Mouse (Mus musculus) CD4-positive, CD25-positive, alpha-beta regulatory T cell, adult 9 weeks (primary cell): ENCODE data around the gene Tor1b. TPM values are rescaled to one million over a fixed set of nuclear protein-coding genes. Genes with fewer than 3 reads are reported as not detected.

Source experiments
- polyA plus RNA-seq: library from polyadenylated mRNA; unstranded; fragments of 100-300 nt; shearing (Covaris generic); gene quantifications from one replicate; pipeline ENCODE4 v1.2.1, GENCODE M21; 2017

Gene Tor1b
- polyA plus RNA-seq: 24.8 TPM

GRCm38 (mm10) chr2:30952824-30953490 lies at the start of gene Tor1b:
TSS of gene Tor1b (plus strand) at chr2:30952959.

DNA sequence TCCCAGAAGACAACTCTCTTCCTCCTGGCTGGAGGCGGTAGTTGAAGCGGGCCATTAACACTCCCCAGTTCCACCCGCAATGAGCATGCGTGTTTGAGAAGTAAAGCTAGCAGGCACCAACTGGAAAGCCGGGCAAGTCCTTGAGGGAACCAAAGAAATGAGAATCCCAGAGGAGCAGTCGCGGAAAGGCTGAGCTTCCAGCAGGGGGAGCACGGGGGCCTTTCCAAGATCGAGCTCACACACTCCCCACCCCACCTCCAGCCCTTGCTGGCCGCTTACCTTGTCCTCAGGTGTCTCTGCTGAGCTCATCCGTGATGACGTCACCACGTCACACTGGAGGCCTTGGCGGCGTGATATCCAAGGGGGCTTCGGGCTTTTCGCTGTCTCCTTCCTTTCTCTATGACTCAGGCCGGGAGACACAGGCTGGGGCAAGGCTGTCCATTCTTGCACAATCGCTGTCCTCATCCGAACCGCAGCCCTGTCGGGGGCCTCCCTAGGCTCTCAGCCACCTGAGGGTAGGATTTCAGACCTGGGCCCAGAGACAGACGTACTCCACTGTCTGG lies 23.2 kb upstream of the Tor1b start, which contains the start of gene Ptges:
Ptges (minus strand) TSS at position 381 of the 563 bp plus-strand sequence.

DNA sequence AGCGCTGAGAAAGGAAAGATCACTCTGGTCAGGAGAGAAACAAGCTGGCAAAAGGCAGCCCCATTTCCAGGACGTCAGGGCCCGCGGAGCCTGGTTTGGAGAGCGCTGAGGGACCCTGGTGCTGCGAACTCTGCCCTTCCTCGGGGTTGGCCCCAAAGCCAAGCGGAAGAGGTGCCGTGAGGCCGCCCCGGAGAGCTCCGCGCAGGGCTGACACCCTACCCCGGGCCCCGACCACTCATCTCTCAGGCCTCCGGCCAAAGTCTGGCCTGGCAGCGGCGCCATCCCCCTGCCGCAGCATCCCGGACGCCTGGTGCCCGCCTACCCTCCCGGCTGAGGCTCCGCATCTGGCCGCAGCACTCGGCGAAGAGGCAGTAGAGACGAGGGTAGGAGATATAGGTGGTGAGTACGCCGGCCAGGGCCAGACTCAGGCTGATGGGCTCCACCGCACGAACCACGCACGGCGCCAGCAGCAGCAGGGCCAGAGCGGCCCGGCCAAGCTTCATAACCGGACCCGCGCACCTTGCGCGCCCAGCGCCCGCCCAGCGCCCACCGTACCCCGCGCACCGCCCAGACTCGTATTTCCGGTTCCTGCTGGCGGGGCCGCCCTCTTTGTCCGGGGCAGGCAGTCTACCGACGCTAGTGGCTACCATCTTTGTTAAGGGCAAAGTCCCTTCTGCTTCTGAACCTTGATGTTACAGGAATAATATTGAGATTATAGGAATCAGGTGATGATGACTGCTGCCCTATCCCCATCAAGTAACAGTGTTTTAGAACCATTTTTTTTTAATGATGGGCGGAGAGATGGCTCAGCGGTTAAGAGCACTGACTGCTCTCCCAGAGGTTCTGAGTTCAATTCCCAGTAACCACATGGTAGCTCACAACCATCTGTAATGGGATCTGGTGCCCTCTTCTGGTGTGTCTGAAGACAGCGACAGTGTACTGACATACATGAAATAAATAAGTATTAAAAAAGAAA lies 14.9 kb downstream of the Tor1b start, which contains the start of gene Tor1a:
Tor1a (minus strand) TSS at position 582 of the 976 bp plus-strand sequence.

GRCm38 (mm10) chr2:30981790-30982513 lies 29.2 kb downstream of the Tor1b start, which contains the start of the genes BC005624 and Usp20:
TSS of gene BC005624 (minus strand) at chr2:30982201.
TSS of gene Usp20 (plus strand) at chr2:30982279.

Other genes starting within 250 kb of the Tor1b start
- not detected for gene 1700001O22Rik, start 149.3 kb upstream of the Tor1b start, polyA plus RNA-seq
- gene Ntmt1, start 145.1 kb upstream of the Tor1b start, polyA plus RNA-seq: 47.4 TPM
- gene Asb6, start 122.6 kb upstream of the Tor1b start, polyA plus RNA-seq: 69.6 TPM
- gene Prrx2, start 118.0 kb upstream of the Tor1b start, polyA plus RNA-seq: not detected
- gene Ptges, start 23.1 kb upstream of the Tor1b start, polyA plus RNA-seq: not detected
- gene Tor1a, start 15.0 kb downstream of the Tor1b start, polyA plus RNA-seq: 57.2 TPM
- gene BC005624, start 29.2 kb downstream of the Tor1b start, polyA plus RNA-seq: 89.9 TPM
- 34.7 TPM for gene Usp20, start 29.3 kb downstream of the Tor1b start, polyA plus RNA-seq
- 141 TPM for gene Fnbp1, start 189.0 kb downstream of the Tor1b start, polyA plus RNA-seq
- 71.4 TPM for gene Gpr107, start 199.4 kb downstream of the Tor1b start, polyA plus RNA-seq